Mouse (Mus musculus): Measurements from ENCODE around the gene Chil3.

DNA sequence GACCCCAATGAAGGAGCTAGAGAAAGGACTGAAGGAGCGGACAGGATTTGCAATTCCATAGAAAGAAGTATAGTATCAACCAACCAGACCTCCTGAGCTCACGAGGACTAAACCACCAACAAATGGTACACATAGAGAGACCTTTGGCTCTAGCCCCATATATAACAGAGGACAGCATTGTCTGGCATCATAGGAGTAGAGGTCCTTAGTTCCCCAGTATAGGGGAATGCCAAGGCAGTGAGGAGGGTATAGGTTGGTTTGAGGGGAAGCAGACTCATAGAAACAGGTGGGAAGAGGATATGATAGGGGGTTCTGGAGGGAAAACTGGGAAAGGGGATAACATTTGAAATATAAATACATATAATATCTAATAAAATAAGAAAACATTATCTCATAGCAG lies 13.0 kb downstream of the Chil3 start:
- TF ChIP-seq CTCF (IDR thresholded peaks at IDR 0.05; ENCODE audit: control insufficient read depth, insufficient read depth, insufficient replicate concordance, low read depth, low read length) (no peak), POLR2A (IDR thresholded peaks at IDR 0.05; ENCODE audit: control insufficient read depth, low read depth, low read length) (no peak)
